Mouse (Mus musculus): ENCODE data around the gene Mnat1. TPM values are rescaled to one million over a fixed set of nuclear protein-coding genes. Genes with fewer than 3 reads are reported as not detected.
A peak's percentile ranks its signal among the peaks of the same experiment; 100 is the strongest.
"Not testable (repeated sequence)": the region's sequence is repeated elsewhere in the genome, so short reads cannot be mapped to it uniquely, and the experiment has no call there.

Gene Mnat1
- polyA plus RNA-seq, 1 experiment = 7.9 TPM

DNA sequence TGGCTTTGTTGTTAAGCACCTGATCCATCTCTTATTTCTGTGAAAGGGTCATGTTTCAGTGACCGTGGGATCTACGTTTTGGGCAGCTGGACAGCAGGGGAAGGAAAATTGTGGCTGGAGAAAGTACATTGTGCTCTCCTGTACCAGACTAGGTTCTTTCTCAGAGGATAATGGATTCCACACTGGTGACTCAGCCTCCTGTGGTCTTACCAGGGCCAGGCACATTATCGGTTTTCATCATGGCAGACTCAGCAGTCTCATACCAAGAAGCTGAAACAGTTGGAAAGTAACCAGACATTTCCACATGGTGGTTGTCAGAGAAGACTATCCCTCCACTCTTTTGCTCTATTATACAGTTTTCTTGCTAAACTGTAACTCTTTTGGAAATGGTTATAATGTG is 23.7 kb downstream of the Mnat1 start:
- 50% methylated on average over 3 of the region's 3 CpGs for WGBS
- no peak for TF ChIP-seq CTCF (conservative IDR thresholded peaks at IDR 0.05; ENCODE audit: insufficient read depth, insufficient read length, low read depth, low read length)
- TF ChIP-seq POLR2A (IDR thresholded peaks at IDR 0.05; ENCODE audit: low read depth, low read length) = no peak
- Histone ChIP-seq H3K27ac (ENCODE audit: insufficient read depth, low read depth, low read length) (no peak overlapping the region), H3K4me3 (ENCODE audit: insufficient read depth, low read depth, low read length) (no peak overlapping the region), H3K36me3 (ENCODE audit: control insufficient read depth, insufficient read depth, low read length) (no peaks in the 10 kb centered on the region), H3K27me3 (replicated peaks; ENCODE audit: control insufficient read depth, insufficient read depth, low read length) (no peaks in the 10 kb centered on the region), H3K4me1 (ENCODE audit: control insufficient read depth, insufficient read depth, low read length) (no peaks in the 10 kb centered on the region)
- no peak for DNase-seq

DNA sequence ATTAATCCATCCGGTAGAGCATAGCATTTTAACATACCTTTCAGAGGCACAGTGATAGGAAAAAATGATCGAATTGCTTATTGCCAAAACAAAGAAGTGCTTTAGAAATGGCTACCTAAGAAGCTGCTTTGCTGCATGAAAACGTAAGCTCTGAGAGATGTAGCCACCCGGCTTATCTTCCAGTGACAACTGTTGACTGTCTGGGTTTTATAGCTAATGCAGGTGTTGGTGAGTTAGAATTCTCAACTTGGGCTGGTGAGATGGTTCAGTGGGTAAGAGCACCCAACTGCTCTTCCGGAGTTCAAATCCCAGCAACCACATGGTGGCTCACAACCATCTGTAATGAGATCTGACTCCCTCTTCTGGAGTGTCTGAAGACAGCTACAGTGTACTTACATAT is 27.5 kb downstream of the Mnat1 start:
- not testable (repeated sequence) for H3K27me3 ChIP-seq (replicated peaks; ENCODE audit: control insufficient read depth, insufficient read depth, low read length); H3K4me1 ChIP-seq (ENCODE audit: control insufficient read depth, insufficient read depth, low read length); DNase-seq; H3K27ac ChIP-seq (ENCODE audit: insufficient read depth, low read depth, low read length); H3K4me3 ChIP-seq (ENCODE audit: insufficient read depth, low read depth, low read length); H3K36me3 ChIP-seq (ENCODE audit: control insufficient read depth, insufficient read depth, low read length)
- 80% methylated on average over 5 of the region's 5 CpGs for WGBS

DNA sequence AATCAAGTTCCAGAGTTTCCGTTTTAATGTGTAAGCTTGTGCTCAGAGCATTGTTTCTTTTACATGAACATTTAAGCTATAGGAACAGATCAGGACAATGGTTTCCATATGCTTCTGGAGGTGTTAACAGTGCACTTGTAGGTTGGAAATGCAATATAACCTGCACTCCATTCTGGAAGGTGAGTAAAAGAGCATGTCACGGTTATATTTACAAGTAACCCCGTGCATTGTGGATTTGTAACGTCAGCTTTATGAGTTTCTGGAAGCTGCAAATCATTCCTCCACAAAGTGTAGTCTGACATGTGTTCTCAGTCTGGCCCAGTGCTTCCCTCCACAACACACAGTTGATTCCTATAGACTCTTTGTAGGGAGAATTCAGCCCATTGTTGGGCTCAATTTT is 30.6 kb downstream of the Mnat1 start:
- Histone ChIP-seq H3K36me3 (ENCODE audit: control insufficient read depth, insufficient read depth, low read length) (no peaks in the 10 kb centered on the region), H3K4me3 (ENCODE audit: insufficient read depth, low read depth, low read length) (no peak overlapping the region), H3K27me3 (replicated peaks; ENCODE audit: control insufficient read depth, insufficient read depth, low read length) (no peaks in the 10 kb centered on the region), H3K4me1 (ENCODE audit: control insufficient read depth, insufficient read depth, low read length) (no peaks in the 10 kb centered on the region), H3K27ac (ENCODE audit: insufficient read depth, low read depth, low read length) (no peak overlapping the region)
- 69% methylated on average over 4 of the region's 4 CpGs for WGBS
- DNase-seq = no peak
- TF ChIP-seq CTCF (conservative IDR thresholded peaks at IDR 0.05; ENCODE audit: insufficient read depth, insufficient read length, low read depth, low read length) (no peak), POLR2A (IDR thresholded peaks at IDR 0.05; ENCODE audit: low read depth, low read length) (no peak)

DNA sequence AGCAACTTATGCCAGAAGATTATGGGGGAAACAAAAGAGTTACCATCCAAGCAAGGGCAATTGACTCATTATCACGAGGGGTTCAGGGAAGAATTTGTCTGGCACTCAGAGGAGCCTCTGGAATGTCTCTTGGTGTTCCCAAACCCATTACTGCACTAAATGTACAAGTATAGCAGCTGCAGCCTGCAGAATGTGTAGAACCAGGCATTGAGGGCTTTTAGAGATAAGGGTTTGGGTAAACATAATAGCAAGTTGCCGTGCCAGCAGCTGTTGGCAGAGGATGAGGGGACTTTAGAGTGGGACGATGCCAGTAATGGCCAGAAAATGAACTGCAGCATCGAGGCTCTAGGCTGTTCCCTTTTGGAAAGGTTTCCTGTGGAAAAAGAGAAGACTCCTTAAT is 36.8 kb downstream of the Mnat1 start:
- 50% methylated on average over 4 of the region's 4 CpGs for WGBS

DNA sequence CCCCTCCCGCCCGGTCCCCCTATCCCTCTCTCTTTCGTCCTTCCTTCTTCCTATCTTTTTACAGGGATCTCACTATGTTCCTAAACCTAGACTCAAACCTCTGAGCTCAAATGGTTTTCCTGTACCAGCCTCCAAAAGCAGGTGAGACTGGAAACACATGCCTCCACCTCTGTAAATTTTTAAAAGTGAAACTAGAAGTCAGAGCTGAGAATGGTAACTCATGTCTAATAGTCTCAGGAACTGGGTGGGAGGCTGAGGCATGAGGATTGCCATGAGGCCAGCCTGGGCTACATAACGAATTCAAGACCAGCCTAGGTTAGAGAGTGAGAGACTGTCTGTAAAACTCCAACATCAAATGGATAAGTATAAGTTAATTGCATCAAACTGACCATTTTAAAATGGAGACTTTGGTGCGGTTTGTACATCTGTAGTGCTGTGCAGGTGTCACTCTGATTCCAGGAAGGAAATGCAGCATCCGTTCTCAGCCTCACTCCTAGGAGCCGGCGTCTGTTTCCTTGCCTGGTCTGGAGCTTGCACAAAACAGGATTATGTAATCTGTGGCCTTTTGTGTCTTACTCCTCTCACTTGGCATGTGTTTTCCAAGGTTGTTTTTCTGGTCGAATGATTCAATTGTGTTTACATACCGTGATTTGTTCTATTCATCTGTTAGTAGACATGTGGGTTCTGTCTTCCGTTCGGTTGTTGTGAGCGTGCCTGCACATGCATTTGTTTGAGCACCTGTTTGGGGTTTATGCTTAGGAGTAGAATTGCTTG is 39.1 kb downstream of the Mnat1 start:
- Histone ChIP-seq H3K36me3 (ENCODE audit: control insufficient read depth, insufficient read depth, low read length) (no peaks in the 10 kb centered on the region), H3K4me1 (ENCODE audit: control insufficient read depth, insufficient read depth, low read length) (0 out of 2 replicates have a peak, but pooled peaks cover 7% of the 10 kb centered on the region), H3K4me3 (ENCODE audit: insufficient read depth, low read depth, low read length) (no peak overlapping the region), H3K27me3 (replicated peaks; ENCODE audit: control insufficient read depth, insufficient read depth, low read length) (no peaks in the 10 kb centered on the region), H3K27ac (ENCODE audit: insufficient read depth, low read depth, low read length) (no peak overlapping the region)
- TF ChIP-seq POLR2A (IDR thresholded peaks at IDR 0.05; ENCODE audit: low read depth, low read length) = no peak
- no peak for TF ChIP-seq CTCF (conservative IDR thresholded peaks at IDR 0.05; ENCODE audit: insufficient read depth, insufficient read length, low read depth, low read length)
- DNase-seq = peak; percentile 42
- WGBS = 65% methylated on average over 13 of the region's 13 CpGs

More for the DNA sequence above, 36.8 kb downstream of the Mnat1 start:
- no peak for DNase-seq
- no peak for TF ChIP-seq CTCF (conservative IDR thresholded peaks at IDR 0.05; ENCODE audit: insufficient read depth, insufficient read length, low read depth, low read length)
- no peak for TF ChIP-seq POLR2A (IDR thresholded peaks at IDR 0.05; ENCODE audit: low read depth, low read length)
- Histone ChIP-seq H3K4me1 (ENCODE audit: control insufficient read depth, insufficient read depth, low read length) (0 out of 2 replicates have a peak, but pooled peaks cover 7% of the 10 kb centered on the region), H3K36me3 (ENCODE audit: control insufficient read depth, insufficient read depth, low read length) (no peaks in the 10 kb centered on the region), H3K27me3 (replicated peaks; ENCODE audit: control insufficient read depth, insufficient read depth, low read length) (no peaks in the 10 kb centered on the region), H3K4me3 (ENCODE audit: insufficient read depth, low read depth, low read length) (no peak overlapping the region), H3K27ac (ENCODE audit: insufficient read depth, low read depth, low read length) (no peak overlapping the region)

- Histone ChIP-seq H3K36me3 (ENCODE audit: control insufficient read depth, insufficient read depth, low read length) (no peaks in the 10 kb centered on the region), H3K4me3 (ENCODE audit: insufficient read depth, low read depth, low read length) (no peak overlapping the region), H3K4me1 (ENCODE audit: control insufficient read depth, insufficient read depth, low read length) (no peaks in the 10 kb centered on the region), H3K27ac (ENCODE audit: insufficient read depth, low read depth, low read length) (no peak overlapping the region), H3K27me3 (replicated peaks; ENCODE audit: control insufficient read depth, insufficient read depth, low read length) (no peaks in the 10 kb centered on the region)
- 90% methylated on average over 6 of the region's 6 CpGs for WGBS
- TF ChIP-seq POLR2A (IDR thresholded peaks at IDR 0.05; ENCODE audit: low read depth, low read length) = no peak
- no peak for TF ChIP-seq CTCF (conservative IDR thresholded peaks at IDR 0.05; ENCODE audit: insufficient read depth, insufficient read length, low read depth, low read length)
- no peak for DNase-seq
These were observed 47.3 kb downstream of the Mnat1 start for GRCm38 (mm10) chr12:73170794-73171193.

DNA sequence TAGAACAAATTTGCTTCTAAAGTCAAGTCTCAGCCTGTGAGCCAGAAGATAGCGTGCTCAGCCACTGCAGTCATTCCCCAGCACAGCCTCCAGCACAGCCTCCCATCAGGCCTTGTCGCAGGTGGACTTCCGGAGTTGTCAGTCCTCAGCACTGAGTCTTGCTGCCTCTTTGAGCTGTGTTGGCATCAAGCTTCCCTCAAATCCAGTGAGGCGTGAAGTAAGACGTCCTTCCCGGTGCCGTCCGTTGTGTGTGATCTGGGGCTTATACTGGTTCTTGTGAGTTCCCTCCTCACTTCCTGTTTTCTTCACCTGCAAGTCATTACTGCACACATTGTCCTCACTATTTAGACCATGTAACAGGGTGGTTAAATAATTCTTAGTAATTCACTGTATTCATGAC is 60.4 kb downstream of the Mnat1 start:
- Histone ChIP-seq H3K27me3 (replicated peaks; ENCODE audit: control insufficient read depth, insufficient read depth, low read length) (no peaks in the 10 kb centered on the region), H3K27ac (ENCODE audit: insufficient read depth, low read depth, low read length) (no peak overlapping the region)
- WGBS = 51% methylated on average over 8 of the region's 8 CpGs

More for the DNA sequence above, 60.4 kb downstream of the Mnat1 start:
- Histone ChIP-seq H3K36me3 (ENCODE audit: control insufficient read depth, insufficient read depth, low read length) (no peaks in the 10 kb centered on the region), H3K4me3 (ENCODE audit: insufficient read depth, low read depth, low read length) (no peak overlapping the region), H3K4me1 (ENCODE audit: control insufficient read depth, insufficient read depth, low read length) (no peaks in the 10 kb centered on the region)
- no peak for TF ChIP-seq POLR2A (IDR thresholded peaks at IDR 0.05; ENCODE audit: low read depth, low read length)
- TF ChIP-seq CTCF (conservative IDR thresholded peaks at IDR 0.05; ENCODE audit: insufficient read depth, insufficient read length, low read depth, low read length) = no peak
- DNase-seq = no peak
